Mouse (Mus musculus) left cerebral cortex, adult 2 months (tissue): ENCODE measurements at regions not wholly inside any gene's neighbourhood (a gene's known extent, or its start where the extent isn't known, plus 50 kb on each side); places are given as distances from the start of the nearest gene placed in this dataset.

ENCODE experiments used
- DNase-seq, 2 experiments: peaks; one replicate each; pipeline ENCODE4 v3.0.0; 2021 to 2022; ENCODE audit warnings: low spot score in 2 of 2, mixed read lengths in 1 of 2; ENCODE audit errors: extremely low spot score in 1 of 2
- H3K27ac ChIP-seq: fragments of 200-600 bp; 2 replicates; pipeline ENCODE4 v1.8.1; 2022
- H3K4me3 ChIP-seq: fragments of 200-600 bp; 2 replicates; pipeline ENCODE4 v1.8.1; 2022
- CTCF ChIP-seq: fragments of 200-600 bp; IDR thresholded peaks from 2 replicates; pipeline ENCODE4 v1.8.1; 2022; ENCODE audit warnings: antibody characterized with exemption, mild to moderate bottlenecking, moderate library complexity
- intact Hi-C: fragments of 180-260 bp; cut with DNase I; formaldehyde crosslinking; loops from one replicate; pipeline ENCODE4 v1.15.1; 2025

GRCm38 (mm10) chr5:39150891-39151290 lies 274.3 kb upstream of the Clnk start:
- no peak for TF ChIP-seq CTCF
- intact Hi-C loops: no loop called here
- DNase-seq: no peak
- H3K27ac ChIP-seq: no peak overlapping the region
- H3K4me3 ChIP-seq: no peak overlapping the region

- Histone ChIP-seq H3K4me3 (no peak overlapping the region), H3K27ac (no peak overlapping the region; the same call in 1 of the 2 replicates)
- intact Hi-C loops: loop anchor here (5.0 kb wide), 1 partner anchor 67 kb away; no protein-coding TSS in a partner anchor
- no peak for TF ChIP-seq CTCF
- DNase-seq: no peak
Measured at GRCm38 (mm10) chr5:39145658-39146057, 269.0 kb upstream of the Clnk start.

- H3K27ac ChIP-seq: no peak overlapping the region
- TF ChIP-seq CTCF: no peak
- no peak for DNase-seq
- intact Hi-C loops: no loop called here
- no peak overlapping the region for H3K4me3 ChIP-seq
Measured at GRCm38 (mm10) chr5:39144225-39144624, 267.6 kb upstream of the Clnk start.

- DNase-seq: no peak
- H3K4me3 ChIP-seq: no peak overlapping the region
- H3K27ac ChIP-seq: no peak overlapping the region
- TF ChIP-seq CTCF: no peak
- intact Hi-C loops: no loop called here
Measured at GRCm38 (mm10) chr5:39143648-39144047, 267.0 kb upstream of the Clnk start.

- H3K27ac ChIP-seq: no peak overlapping the region
- DNase-seq: no peak
- intact Hi-C loops: no loop called here
- no peak for TF ChIP-seq CTCF
- no peak overlapping the region for H3K4me3 ChIP-seq
Measured at GRCm38 (mm10) chr5:39138375-39138774, 261.8 kb upstream of the Clnk start.

- no peak for TF ChIP-seq CTCF
- no peak overlapping the region for H3K4me3 ChIP-seq
- intact Hi-C loops: no loop called here
Measured at GRCm38 (mm10) chr5:39128931-39129330, 252.3 kb upstream of the Clnk start.

GRCm38 (mm10) chr5:39126833-39127232 lies 250.2 kb upstream of the Clnk start:
- TF ChIP-seq CTCF: no peak
- no peak overlapping the region for H3K27ac ChIP-seq
- intact Hi-C loops: no loop called here
- DNase-seq: no peak
- H3K4me3 ChIP-seq: no peak overlapping the region

More at GRCm38 (mm10) chr5:39128931-39129330, 252.3 kb upstream of the Clnk start:
- no peak overlapping the region for H3K27ac ChIP-seq
- no peak for DNase-seq

GRCm38 (mm10) chr5:39126270-39126691 lies 249.7 kb upstream of the Clnk start:
- no peak overlapping the region for H3K27ac ChIP-seq
- no peak for DNase-seq
- TF ChIP-seq CTCF: no peak
- no peak overlapping the region for H3K4me3 ChIP-seq
- intact Hi-C loops: no loop called here

GRCm38 (mm10) chr5:39110336-39110735 lies 233.7 kb upstream of the Clnk start:
- no peak overlapping the region for H3K4me3 ChIP-seq
- intact Hi-C loops: no loop called here
- TF ChIP-seq CTCF: no peak
- H3K27ac ChIP-seq: no peak overlapping the region
- no peak for DNase-seq

- Histone ChIP-seq H3K27ac (no peak overlapping the region), H3K4me3 (no peak overlapping the region)
- no peak for TF ChIP-seq CTCF
- intact Hi-C loops: no loop called here
- no peak for DNase-seq
Measured at GRCm38 (mm10) chr5:39109526-39109925, 232.9 kb upstream of the Clnk start.

- H3K4me3 ChIP-seq: no peak overlapping the region
- DNase-seq: no peak
- no peak overlapping the region for H3K27ac ChIP-seq
- intact Hi-C loops: no loop called here
- no peak for TF ChIP-seq CTCF
Measured at GRCm38 (mm10) chr5:39099113-39099512, 222.5 kb upstream of the Clnk start.

GRCm38 (mm10) chr5:39094875-39095274 lies 218.3 kb upstream of the Clnk start:
- DNase-seq: no peak
- TF ChIP-seq CTCF: no peak
- intact Hi-C loops: no loop called here
- no peak overlapping the region for H3K27ac ChIP-seq
- H3K4me3 ChIP-seq: no peak overlapping the region

GRCm38 (mm10) chr5:39076555-39077178 lies 200.1 kb upstream of the Clnk start:
- no peak for DNase-seq
- H3K27ac ChIP-seq: no peak overlapping the region
- intact Hi-C loops: no loop called here
- no peak; the same call in 1 of the 2 replicates for TF ChIP-seq CTCF
- H3K4me3 ChIP-seq: peak overlapping the region; percentile 10; the same call in 1 of the 2 replicates
